Mouse (Mus musculus) ES-E14 (cell line): ENCODE measurements around the gene Gipc3. TPM values are rescaled to one million over a fixed set of nuclear protein-coding genes. Genes with fewer than 3 reads are reported as not detected.

Experiments used
- DNase-seq: peaks from one replicate; pipeline ENCODE4 v3.0.0-alpha.2; 2013; ENCODE audit warnings: low read depth, low spot score
- H3K27ac ChIP-seq: 2 replicates; pipeline ENCODE4 v1.5.1; 2012; ENCODE audit warnings: low read depth, mild to moderate bottlenecking, low read length, moderate library complexity, mixed read lengths; ENCODE audit not compliant: poor library complexity, insufficient read depth, severe bottlenecking
- H3K36me3 ChIP-seq: 2 replicates; pipeline ENCODE4 v1.6.1; 2012; ENCODE audit warnings: mild to moderate bottlenecking, low read length, moderate library complexity, mixed read lengths; ENCODE audit not compliant: control insufficient read depth, poor library complexity, insufficient read depth, severe bottlenecking
- H3K4me1 ChIP-seq, 2 experiments: fragments of 150-350 bp in 1 of 2; sonication (generic) in 1 of 2; 2 replicates each; pipeline ENCODE4 v1.6.1; 2012; ENCODE audit warnings: low read length in 2 of 2, mild to moderate bottlenecking in 1 of 2, mixed read lengths in 1 of 2; ENCODE audit not compliant: control insufficient read depth in 2 of 2, insufficient read depth in 2 of 2, poor library complexity in 1 of 2
- H3K4me3 ChIP-seq, 2 experiments: fragments of 150-350 bp in 1 of 2; sonication (generic) in 1 of 2; 2 replicates each; pipeline ENCODE4 v1.5.1; 2012; ENCODE audit warnings: low read length in 2 of 2, low read depth in 1 of 2, mild to moderate bottlenecking in 1 of 2, mixed read lengths in 1 of 2; ENCODE audit not compliant: insufficient read depth in 1 of 2, poor library complexity in 1 of 2, severe bottlenecking in 1 of 2
- H3K9ac ChIP-seq: 2 replicates; pipeline ENCODE4 v1.6.1; 2012; ENCODE audit warnings: low read depth, mild to moderate bottlenecking, low read length, mixed read lengths; ENCODE audit not compliant: poor library complexity, insufficient read depth, severe bottlenecking
- H3K9me3 ChIP-seq: fragments of 150-350 bp; sonication (generic); 2 replicates; pipeline ENCODE4 v1.6.1; 2012; ENCODE audit warnings: low read depth, mild to moderate bottlenecking, low read length; ENCODE audit not compliant: control insufficient read depth, insufficient read depth
- CHD2 ChIP-seq: IDR thresholded peaks from 2 replicates; pipeline ENCODE4 v1.6.1; 2014; ENCODE audit warnings: mild to moderate bottlenecking, low read depth, low read length, inconsistent platforms
- HCFC1 ChIP-seq: IDR thresholded peaks from 2 replicates; pipeline ENCODE4 v1.6.1; 2012; ENCODE audit warnings: low read length, inconsistent platforms, borderline replicate concordance; ENCODE audit not compliant: insufficient read depth
- MAFK ChIP-seq: IDR thresholded peaks from 2 replicates; pipeline ENCODE4 v1.6.1; 2014; ENCODE audit warnings: mild to moderate bottlenecking, low read depth, low read length, inconsistent platforms; ENCODE audit not compliant: insufficient read depth
- ZC3H11A ChIP-seq: IDR thresholded peaks from 2 replicates; pipeline ENCODE4 v1.6.1; 2012; ENCODE audit warnings: low read depth, mild to moderate bottlenecking, inconsistent platforms, low read length, borderline replicate concordance
- ZNF384 ChIP-seq: IDR thresholded peaks from 2 replicates; pipeline ENCODE4 v1.6.1; 2012; ENCODE audit warnings: low read depth, low read length, inconsistent platforms
- in situ Hi-C, 2 experiments: fragments of 600-800 bp; cut with MboI; formaldehyde crosslinking; loops; one replicate each; pipeline ENCODE4 v1.15.1; 2025; ENCODE audit warnings: low sequenced_read_pairs in 2 of 2, inconsistent platforms in 1 of 2; ENCODE audit not compliant: unreplicated experiment in 2 of 2
- total RNA-seq: library from RNA; depleted of rRNA; stranded (reverse); fragments of 300-350 nt; gene quantifications from 2 replicates; pipeline ENCODE4 v1.2.3, GENCODE M21; 2012

Gene Gipc3
- total RNA-seq, 1 experiment = 0.09 TPM

DNA sequence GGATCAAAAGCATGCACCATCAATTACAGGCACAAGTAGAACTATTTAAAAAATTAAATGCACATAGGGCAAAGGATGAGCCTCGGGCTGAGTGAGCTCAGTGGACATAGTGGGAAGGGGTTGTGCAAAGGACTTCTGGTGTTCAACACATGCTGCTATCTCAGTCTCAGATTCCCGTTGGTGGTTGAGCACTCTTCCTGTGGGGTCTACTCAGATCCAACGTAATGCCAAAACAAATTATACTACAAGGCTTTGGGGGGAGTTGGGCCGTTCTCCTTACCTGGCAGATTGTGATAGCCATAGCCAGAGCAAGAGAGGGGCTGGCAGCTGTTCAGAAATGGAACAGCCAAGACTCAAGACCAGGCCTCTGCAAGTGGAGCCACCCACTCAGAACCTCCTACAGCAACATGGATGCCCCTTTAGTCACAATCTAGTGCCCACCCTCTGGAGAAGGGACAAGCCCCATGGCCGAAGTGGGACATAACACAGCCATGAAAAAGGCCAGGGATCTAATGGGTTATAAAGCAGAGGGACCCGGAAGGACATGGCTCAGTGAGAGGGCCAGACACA, 36.8 kb upstream of the Gipc3 start:
- H3K36me3 ChIP-seq = peaks cover 7% of the 10 kb centered on the region; the same call in 1 of the 2 replicates
- no peak for DNase-seq
- in situ Hi-C loops = no loop called here
- H3K9me3 ChIP-seq = no peaks in the 10 kb centered on the region
- TF ChIP-seq ZC3H11A = no peak
- no peak for TF ChIP-seq CHD2
- TF ChIP-seq ZNF384 = no peak
- TF ChIP-seq MAFK = no peak
- TF ChIP-seq HCFC1 = no peak
- H3K4me1 ChIP-seq = peaks cover 6% of the 10 kb centered on the region in 2 experiments; a peak in 2 of 4 replicates
- no peak overlapping the region for H3K4me3 ChIP-seq
- no peak overlapping the region for H3K27ac ChIP-seq
- no peak overlapping the region for H3K9ac ChIP-seq

GRCm38 (mm10) chr10:81379183-81379553, 36.1 kb upstream of the Gipc3 start:
- Histone ChIP-seq H3K9me3 (no peaks in the 10 kb centered on the region), H3K9ac (peak overlapping the region; percentile 70), H3K36me3 (peaks cover 11% of the 10 kb centered on the region; the same call in 1 of the 2 replicates), H3K4me3 (peak overlapping the region; percentile 57 to 68), H3K4me1 (peaks cover 6% of the 10 kb centered on the region in 2 experiments; a peak in 2 of 4 replicates), H3K27ac (peak overlapping the region; percentile 33)
- in situ Hi-C loops = no loop called here
- TF ChIP-seq MAFK (no peak), ZNF384 (no peak), HCFC1 (no peak), ZC3H11A (no peak), CHD2 (no peak)
- no peak for DNase-seq

DNA sequence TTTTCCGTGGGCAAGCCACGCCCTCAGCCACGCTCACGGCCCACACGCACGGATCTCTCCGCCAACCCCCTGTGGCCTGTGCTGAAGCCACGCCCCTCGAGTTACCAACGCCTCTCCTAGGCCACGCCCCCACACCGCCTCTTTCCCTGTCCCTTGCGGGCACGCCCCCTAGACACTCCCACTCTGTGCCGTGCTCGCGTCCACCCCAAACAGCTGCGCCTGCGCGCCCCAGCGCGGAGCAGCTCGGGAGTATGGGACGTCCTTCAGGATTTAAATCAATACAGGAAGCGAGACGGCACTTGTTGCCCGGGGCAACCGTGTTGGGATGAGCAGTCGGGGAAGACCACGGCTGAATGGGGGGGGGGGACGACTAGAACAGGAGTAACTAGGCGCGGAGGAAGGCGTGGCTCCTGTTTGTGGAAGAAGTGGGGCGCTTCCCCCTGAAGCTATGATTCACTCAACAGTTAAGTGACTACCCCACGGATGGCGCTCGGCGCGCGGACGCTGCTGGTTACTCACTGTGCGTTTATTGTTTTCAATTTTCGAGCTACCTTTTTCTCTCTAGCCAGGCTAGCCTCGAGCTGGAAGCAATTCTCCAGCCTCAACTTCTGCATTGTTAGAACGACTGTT, 35.6 kb upstream of the Gipc3 start:
- DNase-seq = peak; percentile 100
- Histone ChIP-seq H3K27ac (peak overlapping the region; percentile 33), H3K9me3 (no peaks in the 10 kb centered on the region), H3K4me1 (peaks cover 6% of the 10 kb centered on the region in 2 experiments; a peak in 2 of 4 replicates), H3K4me3 (peak overlapping the region; percentile 78 to 87), H3K36me3 (peaks cover 16% of the 10 kb centered on the region; the same call in 1 of the 2 replicates), H3K9ac (peak overlapping the region; percentile 70)
- in situ Hi-C loops = no loop called here
- TF ChIP-seq HCFC1 = no peak
- TF ChIP-seq ZC3H11A = no peak
- no peak for TF ChIP-seq MAFK
- no peak for TF ChIP-seq ZNF384
- TF ChIP-seq CHD2 = no peak

GRCm38 (mm10) chr10:81377793-81378552, 34.9 kb upstream of the Gipc3 start, which contains the start of gene Fzr1:
TSS of gene Fzr1 (minus strand) at chr10:81378516.
- Histone ChIP-seq H3K9ac (peak within 1 kb of the TSS; percentile 91), H3K4me1 (peaks cover 6% of the 10 kb centered on the region in 2 experiments; a peak in 2 of 4 replicates), H3K9me3 (no peaks in the 10 kb centered on the region), H3K4me3 (peak within 1 kb of the TSS; percentile 78 to 87), H3K27ac (peak within 1 kb of the TSS; percentile 61), H3K36me3 (peaks cover 19% of the 10 kb centered on the region; the same call in 1 of the 2 replicates)
- TF ChIP-seq CHD2 (no peak), ZNF384 (no peak), MAFK (no peak), ZC3H11A (no peak), HCFC1 (no peak)
- in situ Hi-C loops = no loop called here
- DNase-seq = no peak
